Mouse (Mus musculus) layer of hippocampus, adult 18-20 months (tissue): ENCODE measurements at regions not wholly inside any gene's neighbourhood (a gene's known extent, or its start where the extent isn't known, plus 50 kb on each side); places are given as distances from the start of the nearest gene placed in this dataset.

ENCODE experiments used
- DNase-seq, 2 experiments: peaks; one replicate each; pipeline ENCODE4 v3.0.0; 2022; ENCODE audit warnings: low spot score in 2 of 2

- DNase-seq = peak; percentile 5 to 61
These were observed 376.9 kb upstream of the Luzp2 start for GRCm38 (mm10) chr7:54458386-54458785.

GRCm38 (mm10) chr7:54491254-54491653 is 344.0 kb upstream of the Luzp2 start:
- no peak for DNase-seq

GRCm38 (mm10) chr7:54505235-54505634 is 330.1 kb upstream of the Luzp2 start:
- DNase-seq = no peak

GRCm38 (mm10) chr7:54507006-54507405 is 328.3 kb upstream of the Luzp2 start:
- no peak for DNase-seq

GRCm38 (mm10) chr7:54535693-54536092 is 299.6 kb upstream of the Luzp2 start:
- DNase-seq = no peak

- no peak for DNase-seq
These were observed 277.9 kb upstream of the Luzp2 start for GRCm38 (mm10) chr7:54557436-54557835.

GRCm38 (mm10) chr7:54565569-54566179 is 269.6 kb upstream of the Luzp2 start:
- DNase-seq = no peak

GRCm38 (mm10) chr7:54599776-54600175 is 235.5 kb upstream of the Luzp2 start:
- DNase-seq = no peak

GRCm38 (mm10) chr7:54622436-54622835 is 212.9 kb upstream of the Luzp2 start:
- DNase-seq = no peak

- DNase-seq = peak; percentile 11 to 32
These were observed 201.4 kb upstream of the Luzp2 start for GRCm38 (mm10) chr7:54633930-54634329.

GRCm38 (mm10) chr7:54634348-54635035 is 200.8 kb upstream of the Luzp2 start:
- DNase-seq = peak; percentile 9 to 70

- DNase-seq = no peak
These were observed 190.0 kb upstream of the Luzp2 start for GRCm38 (mm10) chr7:54645314-54645713.

- DNase-seq = no peak
These were observed 186.3 kb upstream of the Luzp2 start for GRCm38 (mm10) chr7:54649025-54649424.
